Mouse (Mus musculus) embryonic facial prominence, embryonic 12.5 days (tissue): ENCODE data around the gene Rhov. TPM values are rescaled to one million over a fixed set of nuclear protein-coding genes. Genes with fewer than 3 reads are reported as not detected.

Experiments
- ATAC-seq: fragments of 200-750 bp; cut with Nextera tagmentation; 2 replicates; pipeline ENCODE4 v1.8.0; 2017; ENCODE audit not compliant: insufficient number of reproducible peaks, insufficient read depth, low FRiP score, low TSS enrichment
- H3K27ac ChIP-seq: fragments of 300-500 bp; sonication (generic); 2 replicates; pipeline ENCODE4 v1.5.1; 2016; ENCODE audit warnings: mild to moderate bottlenecking
- H3K27me3 ChIP-seq: fragments of 300-500 bp; sonication (generic); 2 replicates; pipeline ENCODE4 v1.6.1; 2016; ENCODE audit warnings: mild to moderate bottlenecking, moderate library complexity
- H3K36me3 ChIP-seq: fragments of 300-500 bp; sonication (generic); 2 replicates; pipeline ENCODE4 v1.6.1; 2016; ENCODE audit warnings: mild to moderate bottlenecking
- H3K4me1 ChIP-seq: fragments of 300-500 bp; sonication (generic); 2 replicates; pipeline ENCODE4 v1.6.1; 2016
- H3K4me2 ChIP-seq: fragments of 300-500 bp; sonication (generic); replicated peaks from 2 replicates; pipeline ENCODE4 v1.6.1; 2016; ENCODE audit warnings: mild to moderate bottlenecking, moderate library complexity
- H3K4me3 ChIP-seq: fragments of 300-500 bp; sonication (generic); 2 replicates; pipeline ENCODE4 v1.5.1; 2016; ENCODE audit warnings: mild to moderate bottlenecking
- H3K9ac ChIP-seq: fragments of 300-500 bp; sonication (generic); 2 replicates; pipeline ENCODE4 v1.6.1; 2016; ENCODE audit warnings: mild to moderate bottlenecking, moderate library complexity
- H3K9me3 ChIP-seq: fragments of 300-500 bp; sonication (generic); 2 replicates; pipeline ENCODE4 v1.6.1; 2016; ENCODE audit warnings: mild to moderate bottlenecking, moderate library complexity
- WGBS: fragments of 180-500 bp; shearing (Covaris S2); methylation state at CpG from one replicate; pipeline ENCODE4 v1.1.7; 2016; 5-methylcytosine and 5-hydroxymethylcytosine counted together
- polyA plus RNA-seq: library from polyadenylated mRNA; unstranded; fragments of >200 nt; fragmentation: Nextera tagmentation; extraction: Ambion mirVana; gene quantifications from 2 replicates; pipeline ENCODE4 v1.2.1, GENCODE M21; 2016

Rhov gene
- 5.7 and 6.9 TPM in 2 replicates for polyA plus RNA-seq

- 1% methylated on average over 49 of the region's 49 CpGs for WGBS
- Histone ChIP-seq H3K4me3 (peak within 1 kb of the TSS; percentile 57), H3K9me3 (no peaks in the 10 kb centered on the region), H3K36me3 (no peaks in the 10 kb centered on the region), H3K27ac (0 out of 2 replicates have a peak within 1 kb of the TSS, but pooled peaks have one; percentile 11), H3K4me1 (0 out of 2 replicates have a peak, but pooled peaks cover 3% of the 10 kb centered on the region), H3K9ac (peak within 1 kb of the TSS; percentile 46), H3K4me2 (peak within 1 kb of the TSS; percentile 96), H3K27me3 (peaks cover 25% of the 10 kb centered on the region)
- ATAC-seq = peak; percentile 75
Measured at GRCm38 (mm10) chr2:119270643-119271331, at the start of gene Rhov. TSS of gene Rhov (minus strand) at chr2:119271272.

GRCm38 (mm10) chr2:119320571-119320970, 49.5 kb upstream of the Rhov start:
- H3K36me3 ChIP-seq = no peaks in the 10 kb centered on the region
- H3K4me2 ChIP-seq = no peak overlapping the region
- H3K9me3 ChIP-seq = no peaks in the 10 kb centered on the region
- WGBS = 70% methylated on average over 8 of the region's 8 CpGs
- no peak overlapping the region for H3K4me3 ChIP-seq
- H3K27me3 ChIP-seq = peaks cover 67% of the 10 kb centered on the region
- ATAC-seq = no peak
- no peak overlapping the region for H3K9ac ChIP-seq
- H3K27ac ChIP-seq = no peak overlapping the region
- peaks cover 34% of the 10 kb centered on the region for H3K4me1 ChIP-seq

GRCm38 (mm10) chr2:119318043-119318710, 47.1 kb upstream of the Rhov start:
- Histone ChIP-seq H3K27me3 (peaks cover 43% of the 10 kb centered on the region), H3K4me2 (no peak overlapping the region), H3K9me3 (no peaks in the 10 kb centered on the region), H3K36me3 (no peaks in the 10 kb centered on the region), H3K27ac (no peak overlapping the region), H3K9ac (no peak overlapping the region), H3K4me3 (no peak overlapping the region), H3K4me1 (peaks cover 19% of the 10 kb centered on the region)
- no peak for ATAC-seq
- WGBS = 58% methylated on average over 3 of the region's 3 CpGs

GRCm38 (mm10) chr2:119314742-119315310, 43.8 kb upstream of the Rhov start:
- H3K4me1 ChIP-seq = peaks cover 6% of the 10 kb centered on the region
- no peak overlapping the region for H3K27ac ChIP-seq
- H3K4me2 ChIP-seq = no peak overlapping the region
- ATAC-seq = no peak; the same call in 1 of the 2 replicates
- H3K9ac ChIP-seq = no peak overlapping the region
- H3K36me3 ChIP-seq = no peaks in the 10 kb centered on the region
- no peak overlapping the region for H3K4me3 ChIP-seq
- no peaks in the 10 kb centered on the region for H3K9me3 ChIP-seq
- peaks cover 10% of the 10 kb centered on the region; the same call in 1 of the 2 replicates for H3K27me3 ChIP-seq
- WGBS = 74% methylated on average over 12 of the region's 12 CpGs

GRCm38 (mm10) chr2:119313780-119314479, 42.9 kb upstream of the Rhov start:
- Histone ChIP-seq H3K4me2 (no peak overlapping the region), H3K4me1 (peaks cover 6% of the 10 kb centered on the region), H3K9ac (no peak overlapping the region), H3K9me3 (no peaks in the 10 kb centered on the region), H3K36me3 (no peaks in the 10 kb centered on the region), H3K27ac (no peak overlapping the region), H3K4me3 (no peak overlapping the region), H3K27me3 (peaks cover 10% of the 10 kb centered on the region; the same call in 1 of the 2 replicates)
- 20% methylated on average over 10 of the region's 10 CpGs for WGBS
- no peak for ATAC-seq

- H3K27ac ChIP-seq = no peak overlapping the region
- peaks cover 6% of the 10 kb centered on the region for H3K4me1 ChIP-seq
- no peaks in the 10 kb centered on the region for H3K36me3 ChIP-seq
- ATAC-seq = no peak
- H3K9me3 ChIP-seq = no peaks in the 10 kb centered on the region
- no peak overlapping the region for H3K4me3 ChIP-seq
- 30% methylated on average over 2 of the region's 2 CpGs for WGBS
- no peak overlapping the region for H3K9ac ChIP-seq
- H3K27me3 ChIP-seq = peaks cover 6% of the 10 kb centered on the region; the same call in 1 of the 2 replicates
- no peak overlapping the region for H3K4me2 ChIP-seq
Measured at GRCm38 (mm10) chr2:119312380-119312958, 41.4 kb upstream of the Rhov start.

- ATAC-seq = no peak
- Histone ChIP-seq H3K9ac (no peak overlapping the region), H3K36me3 (no peaks in the 10 kb centered on the region), H3K27ac (0 out of 2 replicates have a peak overlapping the region, but pooled peaks have one; percentile 17), H3K27me3 (peaks cover 6% of the 10 kb centered on the region; the same call in 1 of the 2 replicates), H3K4me1 (peaks cover 6% of the 10 kb centered on the region), H3K9me3 (no peaks in the 10 kb centered on the region), H3K4me2 (no peak overlapping the region), H3K4me3 (no peak overlapping the region)
- WGBS = 37% methylated on average over 12 of the region's 12 CpGs
Measured at GRCm38 (mm10) chr2:119311544-119311943, 40.5 kb upstream of the Rhov start.

GRCm38 (mm10) chr2:119304798-119305208, 33.7 kb upstream of the Rhov start:
- H3K9me3 ChIP-seq = no peaks in the 10 kb centered on the region
- no peak overlapping the region for H3K9ac ChIP-seq
- no peak overlapping the region for H3K4me3 ChIP-seq
- no peaks in the 10 kb centered on the region for H3K36me3 ChIP-seq
- no peaks in the 10 kb centered on the region for H3K27me3 ChIP-seq
- H3K4me1 ChIP-seq = peaks cover 16% of the 10 kb centered on the region
- peak; percentile 35; the same call in 1 of the 2 replicates for ATAC-seq
- 19% methylated on average over 2 of the region's 3 CpGs for WGBS
- H3K27ac ChIP-seq = no peak overlapping the region
- no peak overlapping the region for H3K4me2 ChIP-seq

GRCm38 (mm10) chr2:119304391-119304790, 33.3 kb upstream of the Rhov start:
- H3K9me3 ChIP-seq = no peaks in the 10 kb centered on the region
- ATAC-seq = no peak
- peaks cover 16% of the 10 kb centered on the region for H3K4me1 ChIP-seq
- no peaks in the 10 kb centered on the region for H3K27me3 ChIP-seq
- H3K9ac ChIP-seq = no peak overlapping the region
- H3K4me3 ChIP-seq = no peak overlapping the region
- WGBS = 58% methylated on average over 3 of the region's 3 CpGs
- no peak overlapping the region for H3K4me2 ChIP-seq
- H3K36me3 ChIP-seq = 0 out of 2 replicates have a peak, but pooled peaks cover 2% of the 10 kb centered on the region
- no peak overlapping the region for H3K27ac ChIP-seq

- H3K27ac ChIP-seq = no peak overlapping the region
Measured at GRCm38 (mm10) chr2:119302876-119303275, 31.8 kb upstream of the Rhov start.

More at GRCm38 (mm10) chr2:119302876-119303275, 31.8 kb upstream of the Rhov start:
- Histone ChIP-seq H3K4me2 (no peak overlapping the region), H3K4me3 (no peak overlapping the region), H3K9me3 (no peaks in the 10 kb centered on the region), H3K4me1 (peaks cover 16% of the 10 kb centered on the region), H3K27me3 (no peaks in the 10 kb centered on the region), H3K9ac (no peak overlapping the region), H3K36me3 (peaks cover 15% of the 10 kb centered on the region)
- whole genome bisulfite sequencing = 65% methylated on average over 6 of the region's 6 CpGs
- no peak for ATAC-seq
